Mouse (Mus musculus): ENCODE measurements around the gene Ccdc169. TPM values are rescaled to one million over a fixed set of nuclear protein-coding genes. Genes with fewer than 3 reads are reported as not detected.

The Ccdc169 gene
- total RNA-seq, 2 experiments from 2014 or later = 0.22 to 0.56 TPM

DNA sequence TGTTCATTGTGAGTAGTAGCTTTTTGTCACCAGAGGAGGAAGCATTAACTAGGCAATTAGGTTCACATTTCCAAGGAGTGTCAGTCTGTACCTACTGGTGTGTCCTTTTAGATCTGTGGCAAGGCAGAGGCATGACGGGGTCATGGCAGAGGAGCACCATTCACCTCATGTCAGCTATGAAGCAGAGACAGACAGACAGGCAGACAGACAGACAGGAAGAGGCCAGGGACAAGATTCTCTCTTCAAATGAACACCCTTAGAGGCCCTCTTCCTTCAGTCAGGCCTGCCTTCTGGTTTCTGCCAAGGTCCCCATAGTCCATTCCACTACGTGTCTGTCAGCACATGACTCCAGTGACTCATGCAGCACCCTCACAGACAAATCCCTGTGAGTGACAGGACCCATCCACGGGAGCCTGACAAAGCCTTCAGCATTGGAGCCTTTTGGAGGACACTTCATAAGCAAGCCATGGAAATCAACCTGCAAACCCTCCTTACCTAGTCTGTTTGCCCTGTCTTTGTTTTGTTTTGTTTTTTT, 14.7 kb upstream of the Ccdc169 start:
- no peak for DNase-seq

DNA sequence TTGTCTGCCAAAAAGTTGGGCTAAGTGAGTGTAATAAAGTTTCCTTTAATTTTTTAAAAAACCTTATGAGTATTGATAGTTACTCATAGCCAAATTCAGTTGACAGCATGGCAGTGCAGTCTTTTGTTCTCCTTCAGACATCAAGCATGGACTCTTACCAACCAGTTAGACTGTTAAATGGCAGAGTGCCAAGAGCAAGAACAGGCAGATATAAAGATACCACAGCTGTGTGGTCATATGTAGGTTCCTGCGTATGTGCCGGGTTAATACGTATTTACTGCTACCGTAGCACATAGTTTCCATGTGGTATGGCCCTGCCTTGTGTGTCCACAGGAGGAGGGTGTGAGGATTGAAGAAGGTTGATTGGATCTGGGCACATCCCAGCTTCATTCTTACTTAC, 14.1 kb upstream of the Ccdc169 start:
- DNase-seq = no peak

DNA sequence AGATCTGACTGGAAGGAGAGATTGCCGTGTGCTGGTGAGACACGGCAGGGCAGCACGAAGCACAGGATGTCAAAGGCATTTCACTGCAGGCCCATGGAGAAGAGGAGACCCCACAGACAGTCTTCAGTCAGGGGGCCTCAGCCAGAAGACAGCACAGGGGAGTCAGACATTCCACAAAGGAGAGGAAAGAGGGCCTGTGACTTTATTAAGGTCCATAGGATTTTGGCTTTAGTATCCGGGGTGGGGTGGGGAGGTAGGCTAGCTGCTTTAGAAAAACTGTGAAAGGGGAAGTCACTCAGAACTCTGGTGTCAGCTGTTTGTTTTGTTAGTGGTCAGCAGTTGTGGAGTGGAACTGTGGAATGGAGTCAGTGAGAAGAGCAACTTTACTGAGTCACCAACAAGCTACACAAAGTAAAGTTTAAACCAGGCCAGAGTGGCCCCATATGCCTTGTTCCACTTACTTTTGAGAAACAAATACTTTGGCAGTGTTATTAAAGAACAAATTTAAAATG, 7.9 kb upstream of the Ccdc169 start:
- DNase-seq = no peak

- no peak for DNase-seq
Observed at GRCm38 (mm10) chr3:55131576-55132233, 5.4 kb upstream of the Ccdc169 start.

DNA sequence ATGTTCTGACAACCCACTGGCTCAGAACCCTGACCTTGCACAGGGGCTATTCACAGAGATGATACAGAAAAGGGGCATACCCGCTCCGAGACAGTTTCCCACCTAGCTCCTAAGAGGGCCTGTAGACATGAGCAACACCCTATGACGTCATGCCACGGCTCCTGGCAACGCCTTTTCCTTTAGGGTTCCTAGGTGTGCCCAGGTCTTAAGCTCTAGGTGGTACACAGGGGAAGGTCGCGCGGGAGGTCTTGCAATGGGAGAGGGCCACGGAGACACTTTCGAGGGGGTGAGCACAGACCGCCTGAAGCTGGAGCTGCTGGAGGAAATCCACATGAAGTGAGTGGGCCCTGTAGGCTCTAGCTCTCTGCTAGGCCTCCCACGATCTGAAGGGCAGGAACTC, 2.7 kb downstream of the Ccdc169 start:
- DNase-seq = no peak

GRCm38 (mm10) chr3:55141401-55141800, 4.3 kb downstream of the Ccdc169 start:
- DNase-seq = no peak

GRCm38 (mm10) chr3:55144916-55145315, 7.8 kb downstream of the Ccdc169 start:
- DNase-seq = no peak

- DNase-seq = no peak
Observed at GRCm38 (mm10) chr3:55146441-55146840, 9.3 kb downstream of the Ccdc169 start.

GRCm38 (mm10) chr3:55147156-55147555, 10.0 kb downstream of the Ccdc169 start:
- DNase-seq = no peak

DNA sequence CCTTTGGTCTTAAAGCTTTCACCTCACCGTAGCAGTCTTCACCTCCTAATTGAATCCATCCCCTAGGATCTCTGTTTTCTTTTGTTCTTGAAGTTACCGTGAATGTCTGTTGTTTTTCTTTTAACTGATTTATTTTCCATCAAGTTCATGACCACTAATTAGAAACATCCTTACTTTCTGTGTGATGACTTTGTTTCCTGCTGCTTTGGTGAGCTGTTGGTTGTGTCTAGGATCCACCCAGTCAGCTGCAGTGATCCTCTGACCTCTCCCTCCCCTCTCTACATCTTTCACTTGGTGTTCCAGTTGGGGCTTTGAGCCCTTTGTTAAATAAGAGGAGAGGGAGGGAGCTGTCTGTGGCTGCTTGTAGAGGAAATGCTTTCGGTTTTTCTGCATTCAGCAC, 11.0 kb downstream of the Ccdc169 start:
- DNase-seq = no peak

DNA sequence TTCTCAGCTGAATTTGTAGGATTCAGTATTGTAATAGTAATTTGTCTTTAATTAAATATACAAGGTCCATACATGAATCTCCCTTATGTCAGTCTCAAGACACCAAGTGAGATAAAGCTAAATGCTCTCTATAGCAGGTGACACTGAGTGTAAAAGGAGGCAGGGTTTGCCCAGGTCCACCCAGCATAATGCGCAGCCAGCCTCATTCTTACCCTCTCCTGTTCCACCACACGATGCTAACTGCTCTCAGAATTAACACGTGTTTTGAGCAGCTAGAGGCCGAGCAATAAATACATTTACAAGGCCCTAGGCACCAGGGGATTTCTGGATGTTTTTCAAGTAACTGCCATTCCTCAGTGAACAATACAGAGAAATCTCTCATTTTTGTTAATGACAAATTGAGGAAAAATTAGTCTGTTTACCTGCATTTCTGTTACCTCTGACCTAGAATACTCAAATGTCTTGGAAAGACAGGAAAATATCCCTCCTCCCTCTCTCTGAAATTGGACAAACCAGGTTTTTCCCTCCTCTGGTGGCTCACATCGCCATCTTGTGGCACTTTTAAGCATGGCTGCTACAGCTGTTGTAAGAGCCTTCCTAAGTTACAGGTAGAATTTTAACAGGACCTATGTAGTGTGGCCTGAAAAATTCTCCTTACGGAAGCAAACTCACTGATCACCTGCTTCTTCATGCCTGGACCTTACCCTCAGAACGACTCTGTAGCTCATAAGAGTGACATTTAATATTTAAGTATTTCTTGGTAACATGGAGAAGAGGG, 14.7 kb downstream of the Ccdc169 start:
- peak; percentile 43 to 60 for DNase-seq

DNA sequence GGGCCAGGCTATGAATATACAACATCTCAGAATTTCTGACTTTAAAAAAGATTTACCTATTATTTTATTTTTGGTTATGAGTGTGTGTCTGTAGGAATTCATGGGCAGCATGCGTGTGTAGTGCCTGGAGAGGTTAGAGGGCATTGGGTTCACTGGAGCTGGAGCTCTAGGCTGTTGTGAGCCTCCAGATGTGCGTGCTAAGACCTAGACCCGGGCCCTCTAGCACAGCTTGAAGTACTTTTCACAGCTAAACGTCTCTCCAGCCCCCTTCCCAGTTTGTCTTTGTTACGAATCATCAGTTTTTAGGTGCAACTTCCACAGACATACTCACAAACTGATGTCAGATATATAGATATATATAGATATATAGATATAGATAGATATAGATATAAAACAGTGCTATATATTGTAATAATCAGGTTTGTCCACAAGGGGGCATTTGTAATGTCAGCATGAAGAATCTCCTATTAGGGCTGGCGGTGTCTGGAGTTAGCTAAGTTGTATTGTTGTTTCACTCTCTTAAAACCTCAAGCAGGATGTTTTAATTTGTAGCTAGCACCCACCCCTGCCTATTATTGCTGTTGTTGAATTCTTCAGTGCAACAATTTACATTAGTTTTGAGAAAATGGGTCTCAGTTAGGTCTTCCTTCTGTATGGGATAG, 15.7 kb downstream of the Ccdc169 start:
- no peak for DNase-seq

- no peak for DNase-seq
Observed at GRCm38 (mm10) chr3:55154163-55154562, 17.0 kb downstream of the Ccdc169 start.

GRCm38 (mm10) chr3:55157413-55157812, 20.3 kb downstream of the Ccdc169 start:
- no peak for DNase-seq

DNA sequence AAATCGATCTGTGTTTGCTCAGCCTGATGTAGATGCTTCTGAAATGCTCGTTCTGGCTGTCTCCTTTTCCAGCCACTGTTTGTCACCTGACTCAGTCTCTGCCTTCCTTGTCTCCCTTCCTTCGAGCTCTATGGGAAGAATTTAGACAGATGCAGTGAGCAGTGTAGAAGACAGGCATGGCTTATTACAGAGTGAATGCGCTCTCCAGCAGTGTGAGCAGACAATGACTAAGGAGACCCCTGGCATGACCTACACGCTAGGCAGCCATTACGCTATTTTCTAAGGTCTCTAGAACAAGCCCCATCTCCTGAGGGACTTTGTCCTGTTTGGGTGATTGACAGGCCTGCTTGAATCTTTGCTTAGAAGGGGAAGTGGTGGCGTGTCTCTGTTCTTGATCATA, 24.0 kb downstream of the Ccdc169 start:
- DNase-seq = no peak

DNA sequence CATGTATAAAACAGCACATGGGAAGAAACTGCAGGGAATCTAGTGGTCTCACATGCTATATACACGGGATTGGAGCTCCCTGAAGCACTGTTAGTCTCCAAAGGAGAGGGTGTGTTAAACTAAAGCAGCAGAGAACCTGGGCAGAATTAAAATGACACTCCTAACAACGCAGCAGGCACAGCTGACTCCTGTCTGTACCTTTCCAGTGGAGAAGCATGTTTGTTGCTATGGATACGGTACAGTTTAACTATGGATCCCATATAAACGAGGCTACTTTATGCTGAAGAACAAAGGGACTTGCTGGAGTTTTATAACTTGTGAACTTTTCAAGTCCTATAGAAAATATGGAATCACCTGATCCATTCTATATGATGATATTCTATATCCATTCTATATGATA, 26.4 kb downstream of the Ccdc169 start:
- DNase-seq = no peak

DNA sequence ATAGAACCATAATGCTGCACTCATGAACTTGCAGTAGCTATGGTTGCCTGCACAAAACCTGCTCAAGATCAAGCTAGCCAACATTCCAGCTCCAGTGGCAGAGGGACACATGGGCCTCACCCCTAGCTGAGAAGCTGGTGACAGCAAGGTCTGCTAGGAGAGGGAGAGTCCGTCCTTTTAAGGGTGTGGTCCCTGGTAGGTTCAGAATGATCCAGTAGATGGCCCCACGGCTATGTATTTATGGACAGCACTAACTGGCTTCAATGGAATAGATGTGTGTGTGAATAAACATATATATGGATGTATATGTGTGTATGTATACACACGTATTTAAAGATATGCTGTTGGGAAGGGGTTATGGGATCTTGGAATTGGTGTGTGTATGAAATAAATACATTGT, 35.3 kb downstream of the Ccdc169 start:
- DNase-seq = no peak

- DNase-seq = no peak
Observed at GRCm38 (mm10) chr3:55177271-55177670, 40.1 kb downstream of the Ccdc169 start.

- DNase-seq = no peak
Observed at GRCm38 (mm10) chr3:55181766-55182165, 44.6 kb downstream of the Ccdc169 start, which contains the start of gene Sohlh2. TSS of gene Sohlh2 (plus strand) at chr3:55182028.

GRCm38 (mm10) chr3:55191668-55192067, 54.5 kb downstream of the Ccdc169 start:
- DNase-seq = no peak

- DNase-seq = no peak
Observed at GRCm38 (mm10) chr3:55193351-55193750, 56.2 kb downstream of the Ccdc169 start.

- DNase-seq = no peak
Observed at GRCm38 (mm10) chr3:55194792-55195191, 57.7 kb downstream of the Ccdc169 start.
